Mouse (Mus musculus): Measurements from ENCODE around the gene Ovol1.

Gene Ovol1

DNA sequence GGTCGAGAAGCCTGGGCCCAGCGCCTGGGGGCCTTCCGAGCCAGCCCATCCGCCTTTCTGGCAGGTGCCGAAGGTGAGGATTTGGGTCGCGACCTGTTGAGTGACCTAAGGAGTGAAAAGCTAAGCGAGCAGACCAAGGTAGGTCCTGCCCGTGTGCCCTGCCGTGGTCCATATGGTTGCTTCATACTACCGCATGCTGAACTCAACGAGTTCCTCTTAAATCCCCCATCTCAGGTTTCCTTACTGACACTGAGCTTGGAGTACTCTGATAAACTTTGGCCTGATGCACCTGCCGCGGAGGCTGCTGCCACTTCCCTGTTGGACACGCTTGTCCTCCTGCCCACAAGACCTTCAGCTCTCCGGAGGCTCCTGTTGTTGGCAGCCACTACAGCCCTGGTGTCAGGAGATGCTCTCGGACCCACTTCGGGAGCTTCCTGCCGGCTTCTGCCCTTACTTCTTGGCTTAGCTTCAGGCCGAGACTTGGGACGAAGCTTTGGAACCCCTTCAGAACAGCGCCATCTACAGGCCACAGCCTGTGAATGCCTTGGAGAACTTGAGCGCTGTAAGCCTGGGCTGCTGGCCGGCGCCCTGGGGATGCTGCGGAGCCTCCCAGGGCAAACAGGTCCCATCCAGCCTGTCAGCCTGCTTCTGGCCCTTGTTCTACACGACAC lies 8.2 kb upstream of the Ovol1 start:
- peak; percentile 71 to 84 for DNase-seq (ENCODE audit: low spot score in 2 of 2)

DNA sequence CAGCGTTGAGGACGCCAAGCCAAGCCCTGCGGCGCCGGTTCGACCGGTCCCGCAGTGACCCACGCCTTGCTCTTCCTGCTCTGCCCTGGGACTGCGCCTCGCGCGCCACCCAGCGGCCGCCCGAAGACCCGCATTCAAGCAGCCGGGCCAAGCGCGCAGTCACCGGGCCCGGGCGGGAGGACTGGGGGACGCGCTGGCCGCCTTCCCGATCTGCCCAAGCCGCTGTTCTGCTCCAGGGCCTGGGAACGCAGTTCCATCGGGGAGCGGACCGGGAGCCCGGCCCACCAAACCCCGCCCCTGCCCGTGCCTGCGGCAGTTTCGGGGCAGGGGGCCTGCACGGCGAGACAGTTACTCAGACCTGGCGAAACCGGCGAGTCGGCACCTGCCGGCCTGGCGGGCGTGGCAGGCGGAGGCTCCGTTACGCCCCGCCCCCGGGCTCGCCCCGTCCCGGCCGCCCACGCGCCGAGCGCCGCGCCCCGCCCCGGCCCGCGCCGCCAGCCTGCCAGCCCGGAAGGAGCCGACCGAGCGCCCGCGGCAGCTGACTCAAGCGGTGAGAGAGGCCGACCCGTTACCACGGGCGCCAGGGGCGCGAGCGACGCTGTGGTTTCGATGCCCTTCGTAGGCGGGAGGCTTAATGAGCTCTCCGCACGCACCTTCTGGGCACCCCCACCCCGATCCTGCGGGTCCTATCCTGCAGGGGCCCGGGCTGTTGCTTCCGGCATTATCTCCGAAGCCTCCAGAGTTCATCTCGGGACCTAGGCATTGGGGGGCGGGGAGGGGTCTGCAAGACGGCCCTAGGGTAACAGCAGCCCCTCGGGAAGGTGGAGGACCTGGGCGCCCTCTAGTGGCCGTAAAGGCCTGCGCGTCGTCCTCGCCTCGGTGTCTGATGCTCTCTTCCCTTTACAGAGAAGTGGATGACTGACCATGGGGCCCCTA lies 7.4 kb upstream of the Ovol1 start, which contains the start of gene Ap5b1:
Ap5b1 (plus strand) TSS at position 492 of the 936 bp plus-strand sequence.
- DNase-seq (ENCODE audit: low spot score in 2 of 2) = peak; percentile 89 to 90

DNA sequence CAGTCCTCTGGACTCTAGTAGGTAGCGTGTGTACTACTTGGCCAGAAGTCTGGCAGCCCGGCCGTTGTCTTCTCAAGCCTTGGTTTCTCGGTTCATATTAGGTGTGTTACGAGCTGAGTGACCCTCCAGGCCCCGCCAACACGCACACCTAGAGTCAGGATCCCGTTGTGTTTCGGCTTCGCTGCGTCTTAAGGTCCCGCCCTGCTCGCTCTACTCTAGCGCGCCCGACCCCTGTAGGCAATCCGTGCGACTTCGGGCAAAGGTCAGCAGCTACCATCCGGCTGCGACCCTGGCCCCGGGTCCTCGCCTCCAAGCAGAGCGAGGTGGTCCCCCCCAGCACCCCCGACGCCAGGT lies 6.7 kb upstream of the Ovol1 start:
- DNase-seq (ENCODE audit: low spot score in 2 of 2) = no peak

DNA sequence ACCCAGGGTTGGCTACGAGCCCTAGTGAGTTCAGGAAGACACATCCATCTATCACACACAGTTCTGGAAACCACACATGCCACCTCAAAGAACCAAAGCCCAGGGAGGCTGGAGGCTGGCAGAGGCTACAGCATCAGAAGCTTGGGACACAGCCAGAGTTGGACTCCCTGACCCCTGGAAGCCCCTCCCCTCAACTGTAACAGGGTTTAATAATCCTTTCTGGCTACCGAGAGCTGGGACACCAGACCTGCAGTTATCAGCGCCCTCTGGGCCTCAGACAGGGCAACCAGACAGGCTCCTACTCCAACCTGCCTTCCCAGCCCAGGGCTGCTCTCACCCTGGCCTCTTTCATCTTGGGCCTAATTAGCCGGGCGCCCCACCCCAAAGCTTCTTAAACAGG lies 5.9 kb upstream of the Ovol1 start:
- no peak for DNase-seq (ENCODE audit: low spot score in 2 of 2)

DNA sequence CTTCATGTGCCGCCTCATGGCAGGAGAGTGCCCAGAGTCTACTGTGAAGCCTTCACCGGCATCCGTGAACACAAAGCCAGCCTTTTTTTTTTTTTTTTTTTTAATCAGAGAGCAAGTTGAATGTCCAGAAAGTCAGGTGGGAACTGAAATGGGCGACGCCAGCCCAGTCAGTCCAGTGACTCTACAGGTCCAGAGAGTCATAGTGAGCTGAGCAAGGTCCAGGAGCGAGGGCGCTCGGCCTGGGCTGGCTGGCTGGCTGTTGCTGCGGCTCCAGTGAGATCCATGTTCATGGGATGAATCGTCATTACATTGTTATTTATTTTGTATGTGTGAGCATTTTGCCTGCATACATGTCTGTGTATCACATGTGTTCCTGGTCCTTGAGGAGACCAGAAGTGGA lies 2.3 kb upstream of the Ovol1 start:
- DNase-seq (ENCODE audit: low spot score in 2 of 2) = no peak

DNA sequence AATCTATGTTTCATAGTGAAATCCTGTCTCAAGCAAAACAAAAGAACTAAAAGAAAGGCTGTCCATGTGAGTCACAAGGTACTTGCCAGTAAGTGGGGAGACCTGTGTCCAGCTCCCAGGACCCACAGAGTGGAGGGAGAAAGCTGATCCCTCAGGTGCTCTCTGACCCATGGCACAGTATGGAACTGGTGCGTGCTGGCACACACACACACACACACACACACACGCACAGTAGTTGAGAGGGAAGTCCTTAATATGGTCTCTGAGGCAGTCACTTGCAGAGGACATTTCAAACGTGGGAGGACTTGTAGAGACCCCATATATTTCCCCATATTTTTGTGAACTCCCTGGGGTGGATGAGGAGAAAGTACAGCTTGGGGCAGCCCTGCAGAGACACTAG lies 1.4 kb upstream of the Ovol1 start:
- DNase-seq (ENCODE audit: low spot score in 2 of 2) = no peak

DNA sequence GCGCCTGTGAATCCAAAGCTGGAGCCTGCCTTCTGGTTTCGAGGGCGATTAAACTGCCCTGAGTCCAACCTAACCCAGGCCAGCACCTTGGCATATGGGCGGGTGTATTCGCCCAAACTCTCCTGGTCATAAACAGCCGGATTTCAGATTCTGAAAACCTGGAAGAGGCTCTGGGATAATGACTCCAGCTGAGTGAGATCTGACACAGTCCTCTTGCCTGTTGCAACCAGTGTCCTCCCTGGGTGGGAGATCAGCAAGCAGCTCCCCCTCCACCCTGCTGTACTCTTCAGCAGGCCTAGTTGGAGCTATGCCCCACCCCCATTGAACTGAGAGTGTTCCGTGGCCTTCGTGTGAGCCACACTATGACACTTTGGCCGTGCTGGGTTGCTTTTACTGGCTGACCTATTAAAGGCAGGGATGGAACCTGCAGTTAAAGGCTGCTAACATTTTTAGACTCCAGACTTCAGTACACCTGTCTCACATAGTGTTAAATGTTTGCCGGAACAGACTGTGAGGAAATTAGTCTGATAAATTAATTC lies 875 bp upstream of the Ovol1 start:
- no peak for DNase-seq (ENCODE audit: low spot score in 2 of 2)

DNA sequence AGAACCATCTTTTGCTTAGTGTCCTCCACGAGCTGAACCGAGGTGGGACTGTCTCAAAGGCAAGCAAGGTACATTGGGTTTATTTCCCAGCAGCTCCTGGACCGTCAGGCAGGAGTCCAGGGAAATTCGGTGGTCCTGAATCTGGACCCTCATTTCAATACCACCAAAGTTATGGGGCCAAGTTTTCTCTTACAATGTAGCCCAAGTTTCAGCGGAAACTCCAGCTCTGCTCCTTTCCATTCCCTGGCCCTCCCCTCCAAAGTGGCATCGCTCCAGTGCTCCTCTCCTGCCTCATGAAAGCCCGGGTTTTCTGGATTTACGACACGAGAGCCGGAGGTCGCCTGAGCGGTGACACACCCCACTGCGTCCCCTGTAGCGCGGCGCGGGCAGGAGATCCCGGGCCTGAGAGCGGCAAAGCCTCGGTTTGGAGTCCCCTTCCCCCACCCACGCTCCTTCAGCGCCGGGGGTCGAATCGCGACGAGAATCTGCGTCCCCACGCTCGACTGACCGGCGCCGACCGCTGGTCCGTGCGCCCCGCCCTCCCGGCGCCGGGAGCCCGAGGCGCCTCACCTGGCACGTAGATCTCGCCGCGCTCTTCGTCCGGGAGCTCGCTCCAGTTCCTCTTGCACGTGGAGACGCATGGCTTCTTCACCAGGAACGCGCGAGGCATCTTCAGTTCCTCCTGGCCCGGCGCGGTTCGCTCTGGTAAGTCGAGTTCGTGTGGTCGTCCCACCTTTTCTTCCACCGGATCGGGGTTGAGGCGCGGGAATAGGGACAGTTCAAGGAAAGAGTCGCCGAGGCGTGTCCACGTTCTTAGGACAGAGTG lies 602 bp downstream of the Ovol1 start:
- DNase-seq (ENCODE audit: low spot score in 2 of 2) = no peak

DNA sequence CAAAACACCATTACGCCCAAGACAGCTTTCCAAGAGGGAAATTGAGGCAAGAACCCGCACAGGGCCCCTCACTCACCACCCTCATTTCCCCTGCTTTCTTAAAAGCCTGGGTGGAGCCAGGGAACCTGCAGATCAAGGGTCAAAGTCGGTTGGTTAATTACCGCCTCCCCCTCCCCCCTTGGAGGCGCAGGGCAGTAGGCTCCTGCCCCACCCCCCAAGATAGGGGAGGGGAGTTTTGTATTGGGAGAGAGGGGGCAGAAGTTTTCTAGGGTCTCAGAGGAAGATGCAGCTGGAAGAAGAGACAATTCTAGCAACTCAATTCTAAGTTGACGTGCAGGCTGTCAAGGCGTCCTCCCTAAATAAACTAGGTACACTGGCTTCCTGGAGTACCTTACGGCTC lies 1.2 kb downstream of the Ovol1 start:
- no peak for DNase-seq (ENCODE audit: low spot score in 2 of 2)

DNA sequence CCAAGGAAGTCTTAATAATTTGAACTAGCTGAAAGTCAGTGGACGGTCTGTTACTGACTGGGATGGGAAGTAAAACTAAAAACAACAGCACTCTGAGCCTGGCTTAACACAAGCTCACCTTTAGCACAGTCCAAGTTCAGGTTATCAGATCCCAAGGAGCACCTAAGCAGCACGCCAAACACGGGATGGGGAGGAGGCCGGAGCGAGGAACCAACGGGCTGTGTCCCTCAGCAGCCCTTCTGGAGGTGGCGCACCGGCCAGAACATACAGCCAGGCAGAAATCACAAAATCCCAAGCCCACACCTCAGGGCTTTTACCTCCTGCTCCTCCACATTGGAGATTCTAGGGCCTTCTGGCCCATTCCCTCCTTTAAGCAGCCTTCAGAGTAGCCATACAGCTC lies 1.7 kb downstream of the Ovol1 start:
- DNase-seq (ENCODE audit: low spot score in 2 of 2) = no peak

DNA sequence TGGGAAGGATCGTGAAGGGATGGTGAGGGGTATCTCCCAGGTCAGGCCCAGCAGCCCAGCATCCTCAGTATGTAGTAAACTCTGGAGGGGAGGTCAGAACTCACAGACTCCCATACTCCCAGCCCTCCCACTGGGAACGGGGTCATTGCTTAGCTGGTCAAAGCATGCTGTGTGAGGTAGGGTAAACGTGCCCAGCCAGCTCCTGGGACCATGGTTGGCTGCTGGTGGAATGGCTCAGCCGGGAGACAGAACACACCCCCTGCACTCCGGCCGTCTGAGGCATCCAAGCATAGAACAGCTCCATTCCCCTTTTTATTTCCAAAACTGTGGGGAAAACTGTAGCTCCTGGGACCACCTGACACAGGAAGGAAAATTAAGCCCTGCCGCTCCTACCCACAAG lies 2.3 kb downstream of the Ovol1 start:
- no peak for DNase-seq (ENCODE audit: low spot score in 2 of 2)

DNA sequence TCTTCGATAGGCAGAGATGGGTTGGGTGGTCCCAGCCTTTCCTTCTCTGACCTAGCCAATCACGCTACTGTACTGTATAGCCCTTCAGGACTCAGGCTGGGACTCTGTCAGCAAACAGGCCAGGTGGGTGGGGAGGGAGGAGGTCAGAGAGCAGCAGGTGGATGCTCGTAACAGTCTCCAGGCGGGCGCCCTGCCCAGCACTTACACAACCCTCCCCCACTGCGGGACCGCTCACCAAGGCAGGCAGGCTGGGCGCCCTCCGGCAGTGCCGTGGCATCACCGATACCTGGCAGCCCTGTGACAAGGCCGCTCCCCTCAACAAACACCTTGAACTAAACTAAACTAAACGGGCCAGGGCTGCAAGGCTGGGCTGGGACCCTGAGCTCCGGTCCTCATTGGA lies 6.2 kb downstream of the Ovol1 start:
- no peak for DNase-seq (ENCODE audit: low spot score in 2 of 2)

DNA sequence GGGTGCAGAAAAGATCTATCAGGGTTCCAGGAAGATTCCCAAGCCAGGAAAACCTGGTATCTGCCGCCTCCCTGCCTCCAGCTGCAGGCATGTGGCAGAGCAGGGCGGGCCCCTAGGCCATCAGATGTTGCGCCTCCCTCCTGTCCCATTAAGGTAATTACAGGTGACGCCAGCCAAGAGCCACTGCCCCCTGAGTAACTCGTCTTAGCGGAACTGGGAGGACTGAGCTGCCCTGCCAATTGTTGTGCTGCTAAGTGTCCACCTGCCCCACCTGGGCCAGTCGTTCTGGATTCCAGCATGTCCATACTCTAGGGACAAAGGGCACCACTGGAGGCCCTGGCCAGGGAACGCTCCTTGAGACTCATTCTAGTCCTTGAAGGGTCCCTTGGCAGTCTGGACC lies 6.6 kb downstream of the Ovol1 start:
- no peak for DNase-seq (ENCODE audit: low spot score in 2 of 2)

DNA sequence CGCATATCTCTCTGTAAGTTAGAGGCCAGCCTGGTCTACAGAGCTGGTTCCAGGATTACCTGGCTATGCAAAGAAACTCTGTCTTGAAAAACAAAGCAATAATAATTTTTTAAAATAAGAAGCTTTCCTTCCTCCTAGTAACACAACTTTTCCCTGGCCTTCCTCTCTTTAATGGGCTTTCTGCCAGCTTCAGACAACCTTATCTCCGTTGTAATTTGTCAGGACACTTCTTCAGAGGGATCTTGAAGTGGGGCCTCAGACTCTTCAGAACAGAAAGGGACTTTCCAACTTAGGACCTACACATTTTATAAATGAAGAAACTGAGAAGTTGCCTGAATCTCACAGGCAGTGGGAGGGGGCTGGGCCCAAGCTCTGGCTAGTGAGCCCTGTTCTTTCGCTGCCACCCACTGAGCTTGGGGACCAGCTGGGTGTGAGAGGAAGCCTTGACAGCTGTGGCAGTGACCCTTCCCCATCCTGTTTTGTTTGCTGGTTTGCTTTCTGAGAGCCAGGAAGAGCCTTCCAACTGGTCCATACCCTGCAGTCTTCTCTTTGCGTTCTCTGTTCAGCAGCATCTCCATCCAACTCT lies 12.9 kb downstream of the Ovol1 start:
- DNase-seq (ENCODE audit: low spot score in 2 of 2) = no peak

DNA sequence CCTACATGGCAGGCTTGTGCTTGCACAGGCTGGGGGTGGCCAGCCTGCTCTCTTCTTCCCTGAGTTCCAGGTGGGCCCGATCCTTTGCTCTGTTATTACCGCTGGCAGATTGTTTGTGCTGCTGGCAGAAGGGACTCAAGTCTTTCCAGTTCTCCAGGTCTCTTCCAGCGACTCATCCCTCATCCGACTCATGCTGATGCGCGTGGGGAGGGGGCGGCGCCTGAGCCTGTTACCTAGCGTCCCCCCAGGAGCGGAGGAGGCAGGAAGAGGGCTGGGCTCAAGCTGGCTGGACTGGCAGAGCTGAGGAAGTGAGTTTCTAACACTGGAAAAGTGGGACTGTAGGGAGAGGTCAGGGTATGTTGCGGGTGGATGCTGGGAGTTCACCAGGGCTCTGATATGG lies 16.4 kb downstream of the Ovol1 start:
- DNase-seq (ENCODE audit: low spot score in 2 of 2) = no peak

DNA sequence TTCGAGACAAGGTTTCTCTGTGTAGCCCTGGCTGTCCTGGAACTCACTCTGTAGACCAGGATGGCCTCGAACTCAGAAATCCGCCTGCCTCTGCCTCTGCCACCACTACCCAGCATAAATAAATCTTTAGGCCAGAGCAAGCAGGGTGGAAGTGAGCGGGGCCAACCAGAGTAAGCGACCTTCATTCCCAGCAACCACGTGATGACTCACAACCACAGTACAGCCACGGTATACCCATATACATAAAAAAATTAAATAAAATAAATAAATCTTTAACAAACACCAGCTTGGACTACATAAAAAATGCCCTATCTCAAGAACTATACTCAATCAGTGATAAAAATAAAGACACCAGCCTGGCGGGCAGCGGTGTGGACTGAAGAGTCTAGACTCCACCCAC lies 17.1 kb downstream of the Ovol1 start:
- DNase-seq (ENCODE audit: low spot score in 2 of 2) = no peak

DNA sequence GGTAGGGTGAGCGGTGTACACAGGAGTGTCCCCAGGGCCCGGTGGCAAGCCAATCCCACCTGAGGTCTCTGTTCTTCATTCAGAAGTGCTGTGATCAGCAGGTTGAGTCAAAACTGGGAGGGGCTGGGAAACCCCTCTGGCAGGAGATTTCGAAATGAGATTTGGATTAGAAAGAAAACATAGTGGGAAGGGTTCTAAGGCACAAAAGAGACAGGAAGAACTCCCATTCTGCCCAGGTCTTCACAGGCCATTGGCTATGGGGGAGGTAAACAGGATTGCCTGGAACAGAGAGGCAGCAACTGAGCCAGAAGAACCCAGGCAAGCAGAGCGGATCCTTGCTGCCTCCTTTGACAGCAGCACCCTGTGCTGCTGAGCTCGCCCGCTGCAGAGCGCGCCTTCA lies 21.7 kb downstream of the Ovol1 start:
- no peak for DNase-seq (ENCODE audit: low spot score in 2 of 2)

DNA sequence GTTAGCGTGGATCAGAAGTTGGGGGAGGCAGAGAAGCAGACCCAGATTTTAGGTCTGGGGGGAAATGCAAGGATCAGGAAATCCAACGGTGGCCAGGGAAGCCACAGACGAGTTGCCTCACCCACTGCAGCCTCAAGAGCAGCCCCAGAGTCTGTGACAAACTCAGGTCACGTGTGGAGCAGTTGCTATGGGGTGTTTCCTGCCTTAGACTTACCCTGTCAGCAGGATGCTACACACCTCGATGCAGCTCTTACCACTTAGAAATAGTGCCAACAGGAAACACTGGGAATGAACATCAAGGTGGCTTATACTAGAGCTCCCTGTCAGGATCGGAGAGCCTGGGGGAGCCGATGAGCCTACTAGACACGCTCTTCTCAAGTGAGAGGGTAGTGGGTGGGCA lies 27.9 kb downstream of the Ovol1 start:
- no peak for DNase-seq (ENCODE audit: low spot score in 2 of 2)

DNA sequence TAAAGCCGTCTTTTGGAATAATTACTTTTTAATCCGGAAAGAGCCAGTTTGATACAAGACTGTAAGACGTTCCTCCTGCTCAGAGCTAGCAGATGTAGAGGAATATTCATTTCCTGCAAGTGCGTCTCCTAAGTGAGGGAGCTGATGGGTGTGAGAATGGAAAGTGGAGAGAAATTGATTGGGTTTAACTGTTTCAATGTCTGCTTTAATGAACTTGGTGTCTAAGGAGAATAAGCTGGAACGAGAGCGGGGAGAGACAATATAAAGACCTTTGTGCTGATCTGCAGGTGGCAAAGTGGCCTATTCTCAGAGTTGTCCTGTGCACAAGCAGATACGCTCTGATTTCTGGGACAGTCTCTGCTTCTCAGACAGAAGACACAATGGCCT lies 30.3 kb downstream of the Ovol1 start:
- DNase-seq (ENCODE audit: low spot score in 2 of 2) = no peak

DNA sequence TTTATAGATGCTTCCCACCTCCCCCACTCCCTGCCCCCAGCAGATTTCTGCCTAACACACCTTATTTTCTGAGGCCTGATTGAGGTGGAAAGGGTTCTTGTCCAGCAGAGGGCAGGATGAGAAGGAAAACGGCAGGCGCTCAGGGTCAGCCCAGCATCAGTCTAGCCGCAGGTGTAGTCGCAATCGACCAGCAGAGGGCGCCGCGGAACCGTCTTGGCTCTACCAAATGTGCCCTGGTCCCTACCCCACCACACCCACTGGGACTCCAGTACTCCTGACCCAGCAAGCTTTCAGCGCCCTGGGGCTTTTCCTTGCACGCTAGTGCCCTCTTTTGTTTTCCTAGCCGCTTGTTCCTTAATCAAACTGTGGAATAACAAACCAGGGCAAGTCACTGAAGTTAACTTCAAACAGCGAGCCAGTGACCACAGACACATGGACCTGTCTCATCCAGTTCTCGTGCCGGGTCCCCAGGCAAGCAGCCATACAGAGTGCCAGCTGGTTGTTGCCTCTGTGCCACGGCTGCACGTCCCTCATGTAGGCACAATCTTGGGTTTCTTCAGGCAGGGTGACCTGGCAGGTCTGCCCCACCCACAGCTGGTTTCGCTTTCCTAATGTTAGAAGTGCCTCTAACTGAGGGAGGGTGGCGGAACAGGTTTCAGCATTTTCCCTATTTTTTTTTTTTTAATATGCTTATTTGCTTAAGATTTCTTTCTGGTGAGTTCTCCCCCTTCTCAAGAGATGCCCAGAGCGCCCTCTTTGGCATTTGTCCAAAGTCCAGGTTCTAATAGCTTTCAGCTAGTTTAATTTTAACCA lies 30.9 kb downstream of the Ovol1 start:
- peak; percentile 93 to 98 for DNase-seq (ENCODE audit: low spot score in 2 of 2)

DNA sequence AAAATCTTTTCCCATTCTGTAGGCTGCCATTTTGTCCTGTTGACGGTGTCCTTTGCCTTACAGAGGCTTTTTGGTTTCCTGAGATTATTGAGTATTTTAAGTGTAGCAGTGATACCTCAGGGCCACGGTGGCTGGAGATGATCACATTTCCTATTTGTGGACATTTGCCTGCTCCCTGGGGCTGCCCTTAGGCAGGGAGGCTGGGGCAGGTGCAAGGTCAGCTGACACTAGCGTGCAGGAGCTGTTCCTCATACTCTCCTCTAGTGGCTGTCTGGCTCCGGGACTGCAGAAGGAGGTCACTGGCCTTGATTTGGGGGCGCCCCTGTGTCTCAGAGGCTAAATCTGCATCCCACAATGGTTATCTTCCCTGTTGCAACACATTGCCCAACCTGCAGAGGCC lies 35.2 kb downstream of the Ovol1 start:
- DNase-seq (ENCODE audit: low spot score in 2 of 2) = no peak

Measured in urinary bladder, postnatal 4 days (tissue).